Mouse (Mus musculus) forebrain, embryonic 12.5 days (tissue): Measurements from ENCODE around the gene Il2ra. TPM values are rescaled to one million over a fixed set of nuclear protein-coding genes. Genes with fewer than 3 reads are reported as not detected.
A peak's percentile ranks its signal among the peaks of the same experiment; 100 is the strongest.
"Not testable (repeated sequence)": the region's sequence is repeated elsewhere in the genome, so short reads cannot be mapped to it uniquely, and the experiment has no call there.

Experiments
- ATAC-seq: fragments of 200-750 bp; cut with Nextera tagmentation; 2 replicates; pipeline ENCODE4 v1.8.0; 2017; ENCODE audit warnings: moderate TSS enrichment; ENCODE audit not compliant: low FRiP score
- H3K27ac ChIP-seq: fragments of 300-500 bp; sonication (generic); 2 replicates; pipeline ENCODE4 v1.5.1; 2016; ENCODE audit warnings: mild to moderate bottlenecking
- H3K27me3 ChIP-seq: fragments of 300-500 bp; sonication (generic); 2 replicates; pipeline ENCODE4 v1.6.1; 2016; ENCODE audit warnings: mild to moderate bottlenecking
- H3K36me3 ChIP-seq: fragments of 300-500 bp; sonication (generic); replicated peaks from 2 replicates; pipeline ENCODE4 v1.6.1; 2016; ENCODE audit warnings: mild to moderate bottlenecking
- H3K4me1 ChIP-seq: fragments of 300-500 bp; sonication (generic); 2 replicates; pipeline ENCODE4 v1.6.1; 2016
- H3K4me2 ChIP-seq: fragments of 300-500 bp; sonication (generic); 2 replicates; pipeline ENCODE4 v1.6.1; 2016; ENCODE audit warnings: mild to moderate bottlenecking, moderate library complexity
- H3K4me3 ChIP-seq: fragments of 300-500 bp; sonication (generic); replicated peaks from 2 replicates; pipeline ENCODE4 v1.5.1; 2016; ENCODE audit warnings: mild to moderate bottlenecking
- H3K9ac ChIP-seq: fragments of 300-500 bp; sonication (generic); 2 replicates; pipeline ENCODE4 v1.6.1; 2016; ENCODE audit warnings: mild to moderate bottlenecking
- H3K9me3 ChIP-seq: fragments of 300-500 bp; sonication (generic); 2 replicates; pipeline ENCODE4 v1.6.1; 2016
- WGBS: fragments of 180-500 bp; shearing (Covaris S2); methylation state at CpG from one replicate; pipeline ENCODE4 v1.1.7; 2016; 5-methylcytosine and 5-hydroxymethylcytosine counted together
- polyA plus RNA-seq: library from polyadenylated mRNA; unstranded; fragments of >200 nt; fragmentation: Nextera tagmentation; extraction: Ambion mirVana; gene quantifications from 2 replicates; pipeline ENCODE4 v1.2.1, GENCODE M21; 2016

The Il2ra gene
- polyA plus RNA-seq, 1 experiment from 2014 or later, result not detected

GRCm38 (mm10) chr2:11710101-11710500 is 67.5 kb downstream of the Il2ra start:
- H3K9ac ChIP-seq, H3K4me2 ChIP-seq, H3K36me3 ChIP-seq, H3K9me3 ChIP-seq, ATAC-seq, H3K27ac ChIP-seq, H3K4me3 ChIP-seq: not testable (repeated sequence)
- H3K4me1 ChIP-seq, result peaks cover 13% of the 10 kb centered on the region
- 55% methylated on average over 4 of the region's 4 CpGs for WGBS
- peaks cover 35% of the 10 kb centered on the region for H3K27me3 ChIP-seq

- Histone ChIP-seq H3K4me1 (no peaks in the 10 kb centered on the region), H3K9ac (no peak overlapping the region), H3K4me3 (no peak overlapping the region), H3K4me2 (no peak overlapping the region), H3K27me3 (peaks cover 15% of the 10 kb centered on the region), H3K27ac (no peak overlapping the region), H3K9me3 (no peaks in the 10 kb centered on the region), H3K36me3 (no peaks in the 10 kb centered on the region)
- WGBS, result 83% methylated on average over 6 of the region's 6 CpGs
- ATAC-seq, result no peak
These were observed 69.9 kb downstream of the Il2ra start for GRCm38 (mm10) chr2:11712483-11712990.

- Histone ChIP-seq H3K36me3 (no peaks in the 10 kb centered on the region), H3K9ac (no peak overlapping the region), H3K4me3 (no peak overlapping the region), H3K4me2 (no peak overlapping the region), H3K4me1 (no peaks in the 10 kb centered on the region), H3K27me3 (peaks cover 10% of the 10 kb centered on the region), H3K27ac (no peak overlapping the region), H3K9me3 (no peaks in the 10 kb centered on the region)
- no peak for ATAC-seq
- WGBS, result 81% methylated on average over 3 of the region's 3 CpGs
These were observed 70.4 kb downstream of the Il2ra start for GRCm38 (mm10) chr2:11713021-11713420.

GRCm38 (mm10) chr2:11714535-11714934 is 71.9 kb downstream of the Il2ra start:
- H3K27ac ChIP-seq, result no peak overlapping the region
- H3K27me3 ChIP-seq, result no peaks in the 10 kb centered on the region
- no peak overlapping the region for H3K4me3 ChIP-seq
- no peak overlapping the region for H3K4me2 ChIP-seq
- H3K36me3 ChIP-seq, result no peaks in the 10 kb centered on the region
- no peak for ATAC-seq
- WGBS, result 83% methylated on average over 4 of the region's 4 CpGs
- no peak overlapping the region for H3K9ac ChIP-seq
- H3K4me1 ChIP-seq, result no peaks in the 10 kb centered on the region
- H3K9me3 ChIP-seq, result no peaks in the 10 kb centered on the region

GRCm38 (mm10) chr2:11718573-11718972 is 76.0 kb downstream of the Il2ra start:
- H3K9me3 ChIP-seq, result no peaks in the 10 kb centered on the region
- no peaks in the 10 kb centered on the region for H3K27me3 ChIP-seq
- no peaks in the 10 kb centered on the region for H3K4me1 ChIP-seq
- H3K4me2 ChIP-seq, result no peak overlapping the region
- H3K36me3 ChIP-seq, result no peaks in the 10 kb centered on the region
- 85% methylated on average over 2 of the region's 2 CpGs for WGBS
- no peak overlapping the region for H3K4me3 ChIP-seq
- no peak for ATAC-seq
- H3K27ac ChIP-seq, result no peak overlapping the region
- H3K9ac ChIP-seq, result no peak overlapping the region

- Histone ChIP-seq H3K4me3 (no peak overlapping the region), H3K4me1 (no peaks in the 10 kb centered on the region), H3K27me3 (no peaks in the 10 kb centered on the region), H3K36me3 (no peaks in the 10 kb centered on the region), H3K9ac (no peak overlapping the region), H3K27ac (no peak overlapping the region), H3K4me2 (no peak overlapping the region), H3K9me3 (no peaks in the 10 kb centered on the region)
- WGBS, result 91% methylated on average over 9 of the region's 9 CpGs
- ATAC-seq, result no peak
These were observed 80.0 kb downstream of the Il2ra start for GRCm38 (mm10) chr2:11722564-11722963.

- Histone ChIP-seq H3K9ac (no peak overlapping the region), H3K4me3 (no peak overlapping the region), H3K27me3 (no peaks in the 10 kb centered on the region), H3K9me3 (no peaks in the 10 kb centered on the region), H3K4me1 (no peaks in the 10 kb centered on the region), H3K36me3 (no peaks in the 10 kb centered on the region), H3K27ac (no peak overlapping the region), H3K4me2 (no peak overlapping the region)
- no peak for ATAC-seq
- WGBS, result 94% methylated on average over 5 of the region's 5 CpGs
These were observed 85.0 kb downstream of the Il2ra start for GRCm38 (mm10) chr2:11727574-11727973.

- ATAC-seq, result no peak
- H3K27ac ChIP-seq, result no peak overlapping the region
- H3K36me3 ChIP-seq, result no peaks in the 10 kb centered on the region
- no peaks in the 10 kb centered on the region for H3K9me3 ChIP-seq
- H3K4me1 ChIP-seq, result no peaks in the 10 kb centered on the region
- no peak overlapping the region for H3K9ac ChIP-seq
- no peaks in the 10 kb centered on the region for H3K27me3 ChIP-seq
- H3K4me2 ChIP-seq, result no peak overlapping the region
- 76% methylated on average over 3 of the region's 3 CpGs for WGBS
- H3K4me3 ChIP-seq, result no peak overlapping the region
These were observed 86.5 kb downstream of the Il2ra start for GRCm38 (mm10) chr2:11729091-11729490.

- H3K9ac ChIP-seq, result no peak overlapping the region
- no peaks in the 10 kb centered on the region for H3K9me3 ChIP-seq
- H3K27ac ChIP-seq, result no peak overlapping the region
- no peak overlapping the region for H3K4me3 ChIP-seq
- no peak overlapping the region for H3K4me2 ChIP-seq
- peaks cover 2% of the 10 kb centered on the region; the same call in 1 of the 2 replicates for H3K36me3 ChIP-seq
- no peak for ATAC-seq
- no peaks in the 10 kb centered on the region for H3K4me1 ChIP-seq
- no peaks in the 10 kb centered on the region for H3K27me3 ChIP-seq
- 73% methylated on average over 5 of the region's 5 CpGs for WGBS
These were observed 90.4 kb downstream of the Il2ra start for GRCm38 (mm10) chr2:11732978-11733377.

- H3K9ac ChIP-seq, result no peak overlapping the region
- peaks cover 18% of the 10 kb centered on the region for H3K36me3 ChIP-seq
- H3K9me3 ChIP-seq, result no peaks in the 10 kb centered on the region
- no peaks in the 10 kb centered on the region for H3K4me1 ChIP-seq
- WGBS, result 88% methylated on average over 6 of the region's 6 CpGs
- no peaks in the 10 kb centered on the region for H3K27me3 ChIP-seq
- no peak for ATAC-seq
- H3K27ac ChIP-seq, result no peak overlapping the region
- H3K4me3 ChIP-seq, result no peak overlapping the region
- H3K4me2 ChIP-seq, result no peak overlapping the region
These were observed 93.2 kb downstream of the Il2ra start for GRCm38 (mm10) chr2:11735853-11736252.

- WGBS, result 87% methylated on average over 3 of the region's 3 CpGs
- Histone ChIP-seq H3K4me2 (no peak overlapping the region), H3K27me3 (no peaks in the 10 kb centered on the region), H3K27ac (no peak overlapping the region), H3K9me3 (no peaks in the 10 kb centered on the region), H3K9ac (no peak overlapping the region), H3K4me3 (no peak overlapping the region), H3K36me3 (peaks cover 47% of the 10 kb centered on the region), H3K4me1 (no peaks in the 10 kb centered on the region)
- ATAC-seq, result peak; percentile 49; the same call in 1 of the 2 replicates
These were observed 96.2 kb downstream of the Il2ra start for GRCm38 (mm10) chr2:11738794-11739193.

- H3K9me3 ChIP-seq, result no peaks in the 10 kb centered on the region
- no peak overlapping the region for H3K27ac ChIP-seq
- H3K9ac ChIP-seq, result no peak overlapping the region
- H3K36me3 ChIP-seq, result peaks cover 55% of the 10 kb centered on the region
- H3K4me1 ChIP-seq, result no peaks in the 10 kb centered on the region
- 94% methylated on average over 4 of the region's 4 CpGs for WGBS
- H3K27me3 ChIP-seq, result no peaks in the 10 kb centered on the region
- ATAC-seq, result no peak
- H3K4me3 ChIP-seq, result no peak overlapping the region
- no peak overlapping the region for H3K4me2 ChIP-seq
These were observed 97.0 kb downstream of the Il2ra start for GRCm38 (mm10) chr2:11739516-11740051.
